Mouse (Mus musculus) G1E (cell line): ENCODE data around the gene Tmsb10. TPM values are rescaled to one million over a fixed set of nuclear protein-coding genes. Genes with fewer than 3 reads are reported as not detected.

Experiments
- ATAC-seq: 2 replicates; pipeline ENCODE4 v1.8.0; 2016; ENCODE audit warnings: mild to moderate bottlenecking; ENCODE audit not compliant: insufficient number of reproducible peaks, poor library complexity, low FRiP score, severe bottlenecking; ENCODE audit errors: extremely low read depth
- DNase-seq: peaks from one replicate; pipeline ENCODE4 v3.0.0; 2012; ENCODE audit warnings: low spot score
- H3K27me3 ChIP-seq: 2 replicates; pipeline ENCODE4 v1.6.1; 2012; ENCODE audit warnings: mild to moderate bottlenecking, low read length, inconsistent platforms; ENCODE audit not compliant: insufficient read depth
- H3K36me3 ChIP-seq: replicated peaks from 2 replicates; pipeline ENCODE3; 2012; ENCODE audit warnings: mild to moderate bottlenecking, inconsistent platforms
- H3K4me1 ChIP-seq: 2 replicates; pipeline ENCODE4 v1.6.1; 2012; ENCODE audit warnings: low read depth, low read length, inconsistent platforms, mixed read lengths; ENCODE audit not compliant: insufficient read depth
- H3K4me3 ChIP-seq: 2 replicates; pipeline ENCODE4 v1.5.1; 2012; ENCODE audit warnings: low read depth, mild to moderate bottlenecking, inconsistent platforms, low read length, moderate library complexity, mixed read lengths
- H3K9me3 ChIP-seq: replicated peaks from 2 replicates; pipeline ENCODE4 v1.6.1; 2012; ENCODE audit warnings: inconsistent platforms
- CTCF ChIP-seq: IDR thresholded peaks from 2 replicates; pipeline ENCODE4 v1.5.1; 2012; ENCODE audit warnings: low read depth, low read length, inconsistent platforms, mixed read lengths
- GATA1 ChIP-seq: IDR thresholded peaks from 2 replicates; pipeline ENCODE4 v1.6.1; 2012; ENCODE audit warnings: borderline replicate concordance, low read length, inconsistent platforms, mixed read lengths
- GATA2 ChIP-seq: IDR thresholded peaks from 2 replicates; pipeline ENCODE4 v1.6.1; 2012; ENCODE audit warnings: low read depth, low read length, inconsistent platforms, borderline replicate concordance
- POLR2AphosphoS5 ChIP-seq: IDR thresholded peaks from 2 replicates; pipeline ENCODE4 v1.6.1; 2012; ENCODE audit warnings: low read depth, low read length, inconsistent platforms; ENCODE audit not compliant: insufficient replicate concordance
- TAL1 ChIP-seq: conservative IDR thresholded peaks from 2 replicates; pipeline ENCODE4 v1.6.1; 2012; ENCODE audit warnings: low read depth, low read length, inconsistent platforms, mixed read lengths
- polyA plus RNA-seq: library from polyadenylated mRNA; stranded (reverse); fragments of >175 nt; gene quantifications from 2 replicates; pipeline ENCODE4 v1.2.3, GENCODE M21; 2012
- total RNA-seq, 2 experiments: library from RNA; stranded (forward) in 1 of 2; stranded (reverse) in 1 of 2; fragments of 200-1000 nt in 1 of 2; fragments of >200 nt in 1 of 2; fragmentation: Nextera tagmentation in 1 of 2; gene quantifications; 2 replicates each; pipeline ENCODE4 v1.2.3; 2014 to 2017

Tmsb10 gene
- total and polyA plus RNA-seq, 3 experiments = 8.3 to 12.1 (median 9.3) TPM

- peaks cover 12% of the 10 kb centered on the region; the same call in 1 of the 2 replicates for H3K27me3 ChIP-seq
- no peak for ATAC-seq
- no peaks in the 10 kb centered on the region for H3K4me1 ChIP-seq
- H3K36me3 ChIP-seq = no peaks in the 10 kb centered on the region
- no peak for DNase-seq
- H3K4me3 ChIP-seq = no peak overlapping the region
- H3K9me3 ChIP-seq = no peaks in the 10 kb centered on the region
- no peak for TF ChIP-seq CTCF
- no peak for TF ChIP-seq TAL1
- TF ChIP-seq GATA1 = no peak
- TF ChIP-seq POLR2AphosphoS5 = no peak
- TF ChIP-seq GATA2 = no peak
Measured at GRCm38 (mm10) chr6:72921081-72921480, 37.5 kb downstream of the Tmsb10 start.

DNA sequence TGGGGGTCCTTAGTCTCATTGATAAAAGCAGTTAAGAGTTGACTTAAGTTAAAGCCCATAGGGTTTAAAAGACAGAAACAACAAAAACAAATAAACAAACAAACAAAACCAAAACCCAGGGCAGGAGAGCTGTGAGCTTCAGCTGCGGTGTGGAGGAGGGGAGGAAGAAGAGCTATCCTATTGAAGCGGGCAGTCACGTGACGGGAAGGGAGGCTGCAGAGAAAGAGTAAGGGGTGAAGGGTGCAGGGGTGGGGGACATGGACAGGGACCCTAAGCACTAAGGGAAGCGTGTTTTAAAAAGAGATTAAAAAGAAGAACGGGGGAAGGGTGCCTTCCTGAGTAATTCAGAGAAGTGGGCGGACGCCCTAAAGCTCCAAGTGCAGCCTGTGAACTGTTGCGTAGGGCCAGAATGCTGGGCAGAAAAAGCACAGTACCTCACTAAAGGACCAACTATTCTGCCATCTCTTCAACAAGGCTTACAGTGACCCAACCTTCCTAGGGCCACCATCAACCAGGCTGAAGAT, 40.0 kb downstream of the Tmsb10 start:
- H3K9me3 ChIP-seq = no peaks in the 10 kb centered on the region
- DNase-seq (no peak), ATAC-seq (no peak)
- no peak for TF ChIP-seq CTCF
- no peak for TF ChIP-seq TAL1
- TF ChIP-seq POLR2AphosphoS5 = no peak
- no peak for TF ChIP-seq GATA1
- no peak for TF ChIP-seq GATA2
- no peak overlapping the region for H3K4me3 ChIP-seq
- peaks cover 18% of the 10 kb centered on the region for H3K27me3 ChIP-seq
- no peaks in the 10 kb centered on the region for H3K4me1 ChIP-seq
- H3K36me3 ChIP-seq = no peaks in the 10 kb centered on the region

DNA sequence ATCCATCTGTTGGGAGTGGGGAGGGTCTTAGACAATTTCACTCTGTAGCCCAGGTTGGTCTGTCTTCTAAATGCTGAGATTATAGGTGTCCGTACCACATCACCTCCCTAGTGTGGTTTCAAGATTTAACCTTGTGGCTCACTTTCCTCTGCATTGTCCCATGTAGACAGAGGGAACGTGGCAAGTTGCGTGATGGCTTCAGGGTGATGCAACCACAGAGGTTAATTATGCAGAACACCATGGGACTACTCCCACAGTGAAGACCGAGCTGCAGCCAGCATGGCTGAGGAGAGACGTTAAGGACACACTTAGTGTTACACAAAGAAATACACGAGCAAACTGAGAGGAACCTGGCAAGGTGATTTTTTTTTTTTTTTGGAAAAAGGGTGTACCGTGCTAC, 42.2 kb downstream of the Tmsb10 start:
- DNase-seq (no peak), ATAC-seq (no peak)
- Histone ChIP-seq H3K9me3 (no peaks in the 10 kb centered on the region), H3K4me1 (peaks cover 2% of the 10 kb centered on the region), H3K36me3 (no peaks in the 10 kb centered on the region), H3K4me3 (no peak overlapping the region), H3K27me3 (peaks cover 22% of the 10 kb centered on the region)
- TF ChIP-seq TAL1 (no peak), GATA2 (no peak), POLR2AphosphoS5 (no peak), CTCF (no peak), GATA1 (no peak)

DNA sequence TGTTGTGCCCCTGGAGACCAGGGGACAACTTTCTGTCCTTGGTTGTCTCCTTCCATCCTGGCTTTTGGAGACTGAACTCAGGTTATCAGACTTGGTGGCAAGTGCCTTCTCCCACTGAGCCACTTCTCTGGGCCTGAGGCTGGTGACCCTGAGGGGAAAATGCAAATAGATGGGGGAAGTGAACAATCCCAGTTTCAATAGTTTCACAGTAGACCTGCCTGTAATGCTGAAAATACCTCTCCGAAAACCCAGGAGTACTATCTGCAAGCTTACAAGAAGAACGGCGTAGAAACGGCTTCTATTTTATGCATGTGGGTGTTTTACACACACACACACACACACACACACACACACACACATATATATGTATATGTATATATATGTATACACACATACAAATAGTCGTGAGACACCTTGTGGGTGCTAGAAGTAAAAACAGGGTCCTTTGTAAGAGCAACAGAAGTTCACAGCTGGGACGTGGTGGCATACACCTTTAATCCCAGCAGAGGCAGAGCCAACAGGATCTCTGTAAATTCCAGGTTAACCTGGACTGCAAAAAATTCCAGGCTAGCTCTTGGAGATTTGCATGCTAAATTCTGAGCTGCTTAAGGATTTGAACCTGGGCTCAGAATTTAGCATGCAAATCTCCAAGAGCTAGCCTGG, 44.3 kb downstream of the Tmsb10 start:
- peaks cover 29% of the 10 kb centered on the region for H3K27me3 ChIP-seq
- H3K9me3 ChIP-seq = no peaks in the 10 kb centered on the region
- H3K4me3 ChIP-seq = no peak overlapping the region
- H3K4me1 ChIP-seq = peaks cover 4% of the 10 kb centered on the region
- TF ChIP-seq CTCF (no peak), POLR2AphosphoS5 (no peak), TAL1 (no peak), GATA2 (no peak), GATA1 (no peak)
- no peaks in the 10 kb centered on the region for H3K36me3 ChIP-seq
- no peak for ATAC-seq
- no peak for DNase-seq

- Histone ChIP-seq H3K36me3 (no peaks in the 10 kb centered on the region), H3K9me3 (no peaks in the 10 kb centered on the region), H3K27me3 (peaks cover 39% of the 10 kb centered on the region), H3K4me1 (peaks cover 4% of the 10 kb centered on the region), H3K4me3 (no peak overlapping the region)
- DNase-seq (no peak), ATAC-seq (no peak)
- TF ChIP-seq GATA2 (no peak), GATA1 (no peak), TAL1 (no peak), CTCF (no peak), POLR2AphosphoS5 (no peak)
Measured at GRCm38 (mm10) chr6:72911261-72911660, 47.3 kb downstream of the Tmsb10 start.

Other genes starting within 250 kb of the Tmsb10 start
- gene Tcf7l1, start 169.5 kb downstream of the Tmsb10 start, total RNA-seq (2014; fragmentation: Nextera tagmentation) = not detected in 2 replicates
- 0.06 and 0.38 TPM in 2 replicates for gene Tcf7l1, start 169.5 kb downstream of the Tmsb10 start, total RNA-seq (2017)
- not detected in 2 replicates for gene Tcf7l1, start 169.5 kb downstream of the Tmsb10 start, polyA plus RNA-seq
- 102 and 119 TPM in 2 replicates for gene Kcmf1, start 58.8 kb downstream of the Tmsb10 start, total RNA-seq (2014; fragmentation: Nextera tagmentation)
- 65.2 and 81.3 TPM in 2 replicates for gene Kcmf1, start 58.8 kb downstream of the Tmsb10 start, total RNA-seq (2017)
- 27.3 and 88.5 TPM in 2 replicates for gene Kcmf1, start 58.8 kb downstream of the Tmsb10 start, polyA plus RNA-seq